Mouse (Mus musculus) cerebellum, adult 11-12 months (tissue): ENCODE measurements around the gene Tcf23.
"Not testable (repeated sequence)": the region's sequence is repeated elsewhere in the genome, so short reads cannot be mapped to it uniquely, and the experiment has no call there.

Source experiments
- DNase-seq: peaks from one replicate; pipeline ENCODE4 v3.0.0; 2022

The Tcf23 gene

DNA sequence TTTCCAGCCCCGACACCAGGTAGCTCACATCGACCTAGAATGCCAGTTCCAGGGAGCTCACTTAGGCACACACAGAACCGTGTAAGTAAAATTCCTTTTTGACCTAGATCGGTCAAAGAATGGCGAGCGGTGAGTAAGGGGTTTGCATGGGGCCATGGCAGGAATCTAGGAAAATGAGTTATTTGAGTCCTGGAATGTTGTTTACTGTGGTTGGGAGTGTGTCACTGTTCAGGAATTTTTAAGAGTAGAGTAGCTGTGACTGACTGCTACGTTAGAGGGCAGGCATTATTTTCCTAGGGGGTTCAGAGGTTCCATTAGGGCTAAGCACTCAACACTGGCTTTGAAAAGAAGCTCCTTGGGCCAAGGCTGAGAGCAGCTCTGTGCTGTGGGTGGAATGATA lies 31.7 kb downstream of the Tcf23 start:
- DNase-seq = no peak

DNA sequence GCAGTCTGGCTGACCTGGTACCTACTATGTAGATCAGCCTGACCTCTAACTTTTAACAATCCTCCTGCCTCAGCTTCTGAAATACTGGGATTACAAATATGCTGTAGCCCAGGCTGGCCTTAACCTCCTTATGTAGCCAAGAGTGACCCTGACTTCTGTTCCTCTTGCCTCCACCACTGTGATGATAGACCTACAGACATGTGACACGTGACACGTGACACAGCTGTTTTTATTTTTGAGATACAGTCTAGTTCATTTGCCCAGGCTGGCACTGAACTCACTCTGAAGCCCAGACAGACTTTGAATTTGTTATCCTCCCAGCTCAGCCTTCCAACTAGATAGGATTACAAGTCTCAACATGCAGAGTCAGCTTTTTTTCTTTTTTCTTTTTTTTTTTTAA lies 32.5 kb downstream of the Tcf23 start:
- no peak for DNase-seq

DNA sequence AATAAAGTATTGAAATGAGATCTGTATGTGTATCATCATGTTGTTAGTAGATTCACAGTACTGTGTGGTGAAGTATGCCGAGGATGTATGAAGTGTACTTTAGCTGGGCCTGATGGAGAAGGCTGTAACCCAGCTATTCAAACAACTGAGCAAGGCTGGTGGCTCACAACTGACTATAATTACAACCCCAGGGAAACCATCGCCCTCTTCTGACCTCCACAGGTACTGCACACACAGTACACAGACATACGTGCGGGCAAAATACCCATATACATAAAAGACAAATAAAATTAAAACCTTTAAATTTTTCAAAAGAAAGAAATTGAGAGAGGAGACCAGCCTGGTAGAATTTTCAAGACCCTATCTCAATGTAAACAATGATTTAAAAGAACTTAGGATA lies 33.1 kb downstream of the Tcf23 start:
- DNase-seq = no peak

DNA sequence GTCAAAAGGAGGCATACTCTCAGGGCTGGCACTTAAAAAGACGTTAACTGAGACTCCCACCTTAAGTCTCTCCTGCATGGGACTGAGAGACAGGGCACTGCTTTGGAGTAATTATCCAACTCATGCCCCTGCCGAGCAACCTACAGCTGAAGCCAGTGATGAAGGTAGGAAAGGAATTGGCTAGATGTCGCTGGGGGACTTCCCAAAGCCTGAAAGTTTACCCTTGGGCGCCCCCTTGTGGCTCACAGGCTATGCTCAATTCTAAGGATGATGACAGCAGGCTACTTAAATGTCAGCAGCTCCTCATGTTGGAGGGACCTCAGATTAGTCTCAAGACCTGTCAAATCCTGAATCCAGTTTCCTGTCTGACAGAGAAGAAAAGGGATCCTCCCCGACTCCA lies 35.7 kb downstream of the Tcf23 start:
- peak; percentile 77 for DNase-seq

DNA sequence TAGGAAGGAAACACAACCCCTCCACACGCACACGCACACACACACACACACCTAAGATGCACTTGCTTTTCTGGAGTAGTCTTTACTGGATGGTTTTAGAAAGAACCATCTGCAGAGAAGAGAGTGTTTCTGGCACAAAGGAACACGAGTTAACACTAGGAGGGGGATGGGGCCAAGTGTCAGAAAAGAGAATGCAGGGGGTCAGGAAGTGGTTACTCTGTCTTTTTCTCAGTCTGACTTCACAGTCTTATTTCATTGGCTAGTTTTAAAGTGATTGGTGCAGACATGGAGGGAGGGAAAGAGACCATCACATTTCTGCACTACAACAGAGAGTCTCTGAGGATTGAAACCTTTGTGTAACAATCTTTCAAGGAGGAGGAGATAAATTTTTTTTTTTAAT lies 44.3 kb downstream of the Tcf23 start:
- DNase-seq = no peak

DNA sequence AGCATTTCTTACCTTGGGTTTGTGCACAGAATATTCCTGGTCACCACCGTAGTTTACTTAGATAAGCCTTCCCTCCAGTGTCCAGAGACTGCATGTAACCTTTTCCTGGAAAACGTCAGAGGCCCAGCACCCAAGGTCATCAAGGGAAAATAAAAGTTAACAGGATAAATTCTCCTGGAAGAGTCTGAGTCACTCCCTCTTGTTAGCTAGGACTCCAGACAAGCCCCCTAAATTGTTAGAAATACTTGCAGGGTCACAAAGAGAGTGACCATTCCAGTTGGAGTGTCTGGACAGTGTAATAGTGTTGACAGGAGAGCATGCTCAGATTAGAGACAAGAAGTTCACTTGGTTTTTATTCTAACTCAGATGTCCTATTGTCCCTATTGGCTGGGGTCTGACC lies 47.5 kb downstream of the Tcf23 start:
- DNase-seq = no peak

DNA sequence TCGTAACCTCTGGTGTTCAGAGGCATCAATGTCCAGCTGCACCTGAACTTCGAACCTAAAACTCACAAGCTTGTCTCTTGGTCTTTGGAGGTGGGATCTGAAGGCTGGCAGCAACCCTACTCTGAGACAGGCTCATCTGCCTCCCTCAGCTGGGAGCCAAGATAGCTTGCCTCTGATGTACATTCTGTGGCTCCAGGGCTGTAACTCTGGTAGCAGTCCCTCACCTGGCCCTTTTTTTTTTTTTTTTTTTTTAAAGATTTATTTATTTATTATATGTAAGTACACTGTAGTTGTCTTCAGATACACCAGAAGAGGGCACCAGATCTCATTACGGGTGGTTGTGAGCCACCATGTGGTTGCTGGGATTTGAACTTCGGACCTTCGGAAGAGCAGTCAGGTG lies 53.3 kb downstream of the Tcf23 start:
- not testable (repeated sequence) for DNase-seq

DNA sequence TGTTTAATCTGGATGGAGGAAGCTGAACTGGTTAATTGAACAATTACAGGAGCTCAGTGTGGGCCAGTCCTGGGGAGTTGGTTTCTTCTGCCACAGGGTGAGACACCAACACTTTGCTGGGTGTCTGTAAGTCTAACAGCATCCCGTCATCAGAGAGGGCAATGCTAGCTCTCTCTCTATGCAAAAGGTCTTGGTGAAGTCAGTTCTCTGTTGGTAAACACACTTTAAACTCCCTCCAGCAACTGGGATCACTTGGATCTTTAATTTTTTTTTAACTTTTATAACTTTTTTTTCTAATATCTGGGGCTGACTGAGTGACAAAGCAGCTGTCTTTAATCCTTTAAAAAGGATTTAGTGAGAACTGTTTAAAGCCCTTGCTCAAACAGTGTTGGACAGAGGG lies 54.2 kb downstream of the Tcf23 start:
- DNase-seq = no peak

DNA sequence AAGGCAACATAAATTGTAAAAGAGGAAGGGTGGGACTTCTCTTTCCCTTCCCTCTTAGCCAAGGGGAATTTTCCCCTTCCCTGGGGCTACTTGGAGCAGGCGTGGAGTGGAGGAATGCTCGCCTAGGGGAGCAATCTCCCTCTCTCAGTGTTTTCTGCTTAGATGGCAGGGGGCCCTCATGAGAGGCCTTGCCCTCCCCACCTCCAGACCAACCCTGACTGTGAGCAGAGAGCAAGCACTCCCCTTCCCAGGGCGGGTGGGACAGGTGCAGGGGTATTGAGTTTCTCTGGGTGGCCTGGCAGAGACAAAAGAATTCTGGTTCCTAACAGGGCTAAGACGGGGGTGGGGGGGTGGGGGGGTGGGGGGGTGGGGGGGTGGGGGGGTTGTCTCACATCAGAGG lies 54.8 kb downstream of the Tcf23 start:
- no peak for DNase-seq

DNA sequence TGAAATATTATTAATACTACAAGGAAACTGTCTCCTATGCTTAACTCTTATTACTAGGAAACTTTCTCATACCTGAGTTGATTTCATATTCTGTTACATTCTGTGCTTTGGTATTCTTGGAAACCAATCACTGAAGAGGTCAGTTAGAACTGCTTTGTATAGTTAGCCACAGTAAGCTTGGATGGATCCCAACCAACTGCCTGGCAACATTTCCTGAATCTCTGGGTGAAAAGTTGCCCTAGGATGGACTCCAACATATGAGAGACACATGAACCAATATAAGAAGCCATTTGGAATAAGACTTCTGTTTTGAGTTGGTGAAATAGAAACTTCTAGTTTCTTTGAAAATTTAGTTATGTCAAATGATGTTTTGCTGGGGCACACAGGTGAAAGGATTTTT lies 56.2 kb downstream of the Tcf23 start:
- no peak for DNase-seq
